Mouse (Mus musculus): ENCODE data around the gene Igf1r.

DNA sequence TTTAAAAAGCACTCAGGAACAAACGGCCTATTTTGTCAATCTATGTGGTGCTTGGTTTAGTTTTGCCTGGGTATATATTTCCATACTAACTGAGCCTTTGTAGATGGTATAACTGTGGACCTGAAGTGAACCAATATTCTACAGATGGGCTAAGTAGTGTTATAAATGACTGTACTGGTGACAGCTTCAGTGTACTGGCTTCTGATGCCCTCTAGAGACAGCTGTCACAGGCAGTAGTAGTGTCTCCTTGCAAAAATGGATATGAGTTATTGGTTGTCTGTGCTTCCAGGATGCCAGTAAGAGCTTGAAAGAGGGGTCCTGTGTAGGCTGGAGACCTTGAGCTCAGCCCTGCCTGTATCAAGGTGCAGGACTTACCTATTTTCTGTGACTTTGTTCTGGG lies 227.0 kb downstream of the Igf1r start:
- TF ChIP-seq EP300 (optimal IDR thresholded peaks at IDR 0.05): no peak
- peak; percentile 42; the same call in 1 of the 2 replicates for TF ChIP-seq CTCF (IDR thresholded peaks at IDR 0.05; ENCODE audit: low read depth)
